Mouse (Mus musculus) heart, postnatal 25 days (tissue): Measurements from ENCODE around the gene Spata17. TPM values are rescaled to one million over a fixed set of nuclear protein-coding genes. Genes with fewer than 3 reads are reported as not detected.

ENCODE experiments used
- DNase-seq: peaks from one replicate; pipeline ENCODE4 v3.0.0; 2022; ENCODE audit warnings: low spot score
- intact Hi-C: fragments of 180-260 bp; cut with DNase I; formaldehyde crosslinking; loops from one replicate; pipeline ENCODE4 v1.15.1; 2025
- total RNA-seq, 2 experiments: library from RNA; stranded (reverse); gene quantifications; 2 replicates each; pipeline ENCODE4 v1.2.3; 2021

Gene Spata17
- total RNA-seq, 2 experiments from 2014 or later, result 0.78 to 1.0 TPM

DNA sequence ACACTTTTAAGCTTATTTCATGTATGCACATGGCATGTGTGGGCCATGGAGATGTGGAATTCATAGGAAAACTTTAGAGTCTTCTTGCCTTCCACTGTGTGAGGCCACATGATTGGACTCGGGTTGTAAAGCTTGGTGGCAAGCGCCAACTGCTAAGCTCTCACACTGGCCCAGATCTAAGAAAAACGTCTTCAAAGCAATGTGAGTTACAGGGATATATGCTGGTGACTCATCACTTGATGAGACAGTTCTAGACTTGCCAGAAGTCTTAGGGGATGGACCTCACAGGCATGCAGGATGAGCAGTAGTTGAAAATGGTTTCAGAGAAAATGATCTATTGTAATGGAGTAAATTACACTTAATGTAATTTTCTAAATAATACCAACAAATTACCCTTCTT lies 114.6 kb downstream of the Spata17 start:
- intact Hi-C loops, result no loop called here

DNA sequence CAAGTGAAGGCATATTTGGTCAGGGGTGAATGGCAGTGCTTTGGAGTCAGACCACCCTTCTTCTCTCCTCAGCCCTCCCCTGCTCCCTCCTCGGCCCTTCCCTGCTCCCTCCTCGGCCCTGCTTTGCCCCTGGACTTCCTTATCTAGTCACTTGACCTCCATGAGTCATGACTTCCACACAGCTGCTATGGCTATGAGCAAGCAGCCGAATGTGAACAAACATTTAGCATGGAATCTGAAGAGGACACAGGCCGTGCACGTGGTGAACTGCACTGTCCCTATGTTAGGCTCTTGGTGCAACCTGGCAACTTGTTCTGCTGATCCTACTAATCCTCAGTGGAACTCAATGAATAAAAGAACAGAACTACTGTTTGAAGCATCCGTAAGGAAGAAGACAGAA lies 117.0 kb downstream of the Spata17 start:
- intact Hi-C loops, result no loop called here
- DNase-seq, result no peak

More for the DNA sequence above, 114.6 kb downstream of the Spata17 start:
- DNase-seq, result no peak

DNA sequence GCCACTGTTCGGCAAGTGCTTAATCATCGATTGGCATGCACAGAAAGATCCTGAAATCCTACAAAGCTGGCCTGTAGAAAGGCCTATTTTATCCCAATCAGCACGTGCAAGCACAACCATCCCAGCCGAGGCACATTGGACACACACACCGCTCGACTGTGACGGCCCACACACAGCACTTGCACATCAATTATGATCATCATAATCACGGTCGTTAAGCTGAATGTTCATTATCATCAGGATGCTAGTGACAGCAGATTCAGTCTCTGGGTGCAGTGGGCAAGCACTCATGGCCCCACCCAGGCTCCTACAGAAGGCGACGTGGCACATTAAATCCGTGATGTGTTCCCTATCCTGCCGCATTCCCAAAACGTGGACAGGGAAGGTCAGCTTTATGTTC lies 122.7 kb downstream of the Spata17 start:
- intact Hi-C loops, result no loop called here
- DNase-seq, result no peak

DNA sequence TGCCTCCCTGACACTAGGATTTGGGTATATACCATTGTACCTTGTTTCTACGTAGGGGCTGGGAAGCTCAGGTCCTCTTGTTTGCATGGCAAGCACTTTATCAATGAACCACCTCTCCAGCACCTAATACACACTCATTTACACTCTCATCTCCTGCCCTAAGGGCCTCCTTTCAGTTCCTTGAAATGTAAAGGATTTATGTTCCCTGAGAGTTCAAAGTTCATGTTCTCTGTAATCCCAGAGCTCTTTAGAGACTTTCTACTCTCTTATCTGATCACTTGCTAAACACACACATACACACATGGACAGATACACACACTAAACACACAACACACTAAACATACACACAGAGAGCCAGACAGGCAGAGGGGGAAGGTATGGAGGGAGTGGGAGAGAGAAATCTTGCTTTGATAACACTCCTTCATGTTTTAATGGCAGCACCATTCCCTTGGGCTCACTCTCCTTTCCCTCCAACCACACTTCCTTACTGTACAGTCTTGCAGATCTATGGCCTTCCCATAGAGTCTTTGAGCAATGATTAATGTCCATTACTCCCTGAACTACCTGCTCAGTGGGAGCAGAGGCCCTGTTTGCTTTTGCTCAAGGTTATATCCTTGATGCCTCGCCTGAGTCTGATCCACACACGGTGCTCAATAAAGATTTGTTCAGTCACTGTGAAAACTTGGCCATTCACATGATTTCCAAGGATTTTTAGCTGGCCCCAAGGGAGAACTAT lies 126.4 kb downstream of the Spata17 start:
- intact Hi-C loops, result no loop called here
- no peak for DNase-seq

DNA sequence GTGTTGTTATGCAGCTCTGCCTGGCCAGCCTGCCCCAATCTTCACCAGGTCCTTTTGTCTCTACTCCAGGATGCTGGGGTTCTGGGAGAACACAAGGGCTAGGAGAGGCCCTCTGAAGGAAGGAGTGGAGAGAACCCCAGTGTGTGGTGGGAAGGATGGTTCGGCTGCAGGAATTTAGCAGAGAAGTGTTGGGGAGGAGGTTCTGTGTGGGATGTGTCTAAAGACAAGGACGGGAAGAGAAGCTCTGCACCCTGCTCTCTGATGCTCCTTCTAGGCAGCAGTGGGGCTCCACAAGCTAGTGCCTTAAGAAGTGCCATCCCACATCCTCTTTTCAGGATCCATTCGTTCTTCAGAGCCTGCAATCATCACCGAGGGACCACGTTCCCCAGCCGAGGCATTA lies 129.2 kb downstream of the Spata17 start:
- intact Hi-C loops, result no loop called here

DNA sequence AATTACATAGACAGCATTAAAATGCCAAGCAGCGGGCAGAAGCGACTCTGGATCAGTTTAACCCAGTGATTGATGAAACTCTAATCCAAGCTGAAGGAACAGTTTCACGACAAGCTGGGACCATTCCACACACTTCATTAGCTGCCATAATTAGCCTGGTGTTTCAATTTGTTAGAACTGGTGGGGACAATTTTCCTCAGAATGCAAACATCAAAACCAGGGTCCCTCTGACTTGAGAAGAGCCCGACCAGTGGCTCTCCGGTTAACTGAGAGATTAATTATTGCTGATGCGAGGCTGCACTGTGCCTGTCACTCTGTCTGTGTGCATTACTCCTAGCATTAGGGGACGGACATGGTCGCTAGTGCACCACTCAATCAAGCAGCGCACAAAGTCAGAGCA lies 137.9 kb downstream of the Spata17 start:
- intact Hi-C loops, result no loop called here
- DNase-seq, result no peak

More for the DNA sequence above, 129.2 kb downstream of the Spata17 start:
- no peak for DNase-seq

DNA sequence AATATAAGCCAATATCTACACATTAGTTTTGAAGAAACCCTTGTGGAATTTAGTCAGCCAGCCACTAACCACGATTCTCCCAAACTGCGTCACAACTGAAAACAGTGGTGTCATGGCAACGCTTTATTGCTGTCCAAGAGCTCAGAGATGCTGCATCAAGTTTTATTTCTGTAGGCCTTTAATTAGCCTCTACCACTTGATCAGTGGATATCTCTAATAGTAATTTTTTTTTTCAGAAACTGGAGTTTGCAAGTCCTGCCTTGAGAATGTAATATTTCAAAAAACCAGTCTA lies 138.3 kb downstream of the Spata17 start:
- DNase-seq, result no peak
- intact Hi-C loops, result no loop called here

DNA sequence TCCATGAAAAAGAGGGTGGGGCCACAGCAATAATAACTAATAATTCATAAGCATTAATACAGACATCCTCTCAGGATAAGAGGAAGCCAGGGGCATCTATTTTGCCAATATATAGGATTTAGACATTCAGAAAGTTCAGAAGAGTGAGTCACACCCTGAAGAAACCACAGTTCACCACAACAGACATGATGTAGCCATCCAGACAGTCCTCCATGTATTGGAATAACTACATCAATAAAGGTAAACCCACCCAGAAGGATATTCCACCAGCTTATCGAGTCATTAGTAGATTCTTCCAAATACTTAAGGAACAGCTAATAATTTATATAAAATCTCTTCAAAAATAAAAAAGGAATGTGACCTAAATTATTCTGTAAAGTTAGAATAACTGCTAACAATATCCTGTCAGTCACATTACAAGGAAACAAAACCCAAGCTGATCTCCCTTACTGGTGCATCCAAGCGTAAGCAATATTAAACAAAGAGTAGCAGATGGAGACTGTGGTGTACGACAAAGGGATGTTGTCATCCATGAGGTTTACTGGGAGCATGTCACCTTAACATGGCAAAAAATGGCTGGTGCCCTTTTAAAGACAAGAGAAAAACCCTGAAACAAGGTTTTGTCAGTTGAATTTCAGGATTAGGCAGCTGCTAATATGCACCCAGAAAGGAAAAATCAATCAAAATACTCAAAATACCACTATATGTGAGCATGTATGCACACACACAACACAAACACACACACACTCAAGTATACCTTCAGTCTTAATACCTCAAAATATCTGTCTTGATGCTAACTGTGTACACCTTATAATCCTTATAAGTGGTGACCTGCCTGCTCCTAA lies 138.8 kb downstream of the Spata17 start:
- DNase-seq, result no peak
- intact Hi-C loops, result no loop called here

DNA sequence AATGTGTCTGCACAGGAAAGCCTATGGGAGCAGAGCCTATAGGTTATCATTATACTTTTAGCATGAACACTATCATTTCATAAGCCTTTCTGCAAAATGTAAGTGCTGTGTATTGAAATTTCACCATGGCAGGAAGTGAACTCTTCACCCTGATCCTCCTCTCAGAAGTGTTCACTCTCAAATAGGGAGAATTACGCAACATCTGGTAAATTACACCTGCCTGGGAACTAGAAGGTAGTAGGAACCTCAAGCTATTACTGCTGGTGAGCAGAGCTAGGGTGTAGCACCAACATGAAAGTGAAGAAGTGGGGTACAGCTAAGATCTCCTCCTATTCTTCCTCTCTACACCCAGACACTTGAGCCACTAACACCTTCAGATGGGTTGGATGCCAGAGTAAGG lies 155.4 kb downstream of the Spata17 start:
- DNase-seq, result no peak

DNA sequence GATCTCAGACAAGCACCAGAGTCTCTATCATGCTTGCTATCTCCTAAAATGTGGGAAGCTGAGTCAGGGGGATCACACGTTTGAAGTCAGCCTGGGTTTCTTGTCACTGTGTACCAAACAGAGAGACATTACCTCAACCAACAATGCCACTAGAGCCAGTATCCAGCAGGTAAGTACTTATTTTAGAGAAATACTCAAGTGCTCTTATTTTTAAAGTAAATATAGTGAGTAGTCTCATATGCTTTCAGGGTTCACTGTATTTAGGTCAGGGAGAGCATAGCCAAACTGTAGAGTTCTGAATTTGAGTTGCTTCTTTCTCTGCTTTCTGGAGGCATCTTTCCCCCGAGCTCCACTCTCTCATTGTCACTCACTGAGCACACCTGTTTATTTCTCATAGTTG lies 160.9 kb downstream of the Spata17 start:
- intact Hi-C loops, result no loop called here

More for the DNA sequence above, 155.4 kb downstream of the Spata17 start:
- intact Hi-C loops, result no loop called here

DNA sequence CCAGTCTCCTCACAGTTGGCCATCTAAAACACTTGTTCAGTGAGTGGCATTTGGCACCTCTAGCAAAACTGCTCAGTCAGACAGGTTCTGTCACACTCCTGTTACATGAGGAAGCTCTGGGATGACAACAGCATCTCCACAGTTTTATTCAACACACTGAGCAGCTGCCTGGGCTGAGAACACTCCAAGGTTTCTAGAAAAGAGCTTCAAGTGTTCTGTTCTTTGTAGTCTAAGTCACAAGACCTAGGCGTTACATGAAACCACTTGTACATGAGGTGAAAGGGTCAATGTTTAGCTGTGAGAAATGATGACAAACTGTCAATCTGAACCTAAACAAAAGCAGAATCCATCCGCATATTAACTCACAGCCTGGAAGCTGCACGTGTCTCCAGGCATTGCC lies 161.4 kb downstream of the Spata17 start:
- intact Hi-C loops, result no loop called here
- DNase-seq, result no peak

More for the DNA sequence above, 160.9 kb downstream of the Spata17 start:
- DNase-seq, result no peak

DNA sequence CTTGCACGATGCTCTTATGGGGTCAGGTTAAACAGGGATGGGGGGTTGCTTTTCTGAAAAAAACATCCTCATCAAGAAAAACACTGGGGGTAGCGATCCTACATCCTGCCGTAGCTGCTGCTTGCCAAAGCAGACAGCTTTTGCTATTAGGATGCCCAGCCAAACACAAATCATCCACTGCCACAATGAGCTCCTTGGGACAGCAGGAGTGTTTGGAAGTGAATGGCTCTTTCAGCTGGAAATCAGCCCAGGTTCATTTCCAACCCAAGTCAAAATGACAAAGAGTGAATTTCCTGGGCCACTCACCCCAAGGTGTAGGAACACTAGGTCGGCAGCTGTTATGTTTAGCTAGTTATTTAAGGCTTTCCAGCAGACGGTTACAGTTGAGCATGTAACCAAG lies 162.7 kb downstream of the Spata17 start:
- intact Hi-C loops, result no loop called here

DNA sequence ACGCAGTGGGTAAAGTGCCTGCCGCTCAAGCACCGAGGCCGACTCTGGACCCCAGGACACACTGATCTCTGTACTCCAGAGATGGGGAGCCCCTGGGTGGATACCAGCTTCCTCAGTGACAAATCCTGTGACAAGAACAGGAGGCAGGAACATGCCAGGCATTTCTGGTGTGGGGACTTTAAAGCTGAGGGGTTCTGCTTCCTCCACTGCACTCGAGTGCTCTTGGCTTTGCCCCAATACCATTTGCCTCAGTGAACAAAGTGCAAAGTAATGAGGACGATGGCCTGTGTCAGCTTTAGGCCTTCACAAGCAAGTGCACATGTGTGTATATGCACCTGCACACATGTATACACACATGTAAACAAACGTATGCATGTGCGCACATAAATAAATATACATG lies 164.0 kb downstream of the Spata17 start:
- no peak for DNase-seq
- intact Hi-C loops, result no loop called here

More for the DNA sequence above, 162.7 kb downstream of the Spata17 start:
- no peak for DNase-seq

DNA sequence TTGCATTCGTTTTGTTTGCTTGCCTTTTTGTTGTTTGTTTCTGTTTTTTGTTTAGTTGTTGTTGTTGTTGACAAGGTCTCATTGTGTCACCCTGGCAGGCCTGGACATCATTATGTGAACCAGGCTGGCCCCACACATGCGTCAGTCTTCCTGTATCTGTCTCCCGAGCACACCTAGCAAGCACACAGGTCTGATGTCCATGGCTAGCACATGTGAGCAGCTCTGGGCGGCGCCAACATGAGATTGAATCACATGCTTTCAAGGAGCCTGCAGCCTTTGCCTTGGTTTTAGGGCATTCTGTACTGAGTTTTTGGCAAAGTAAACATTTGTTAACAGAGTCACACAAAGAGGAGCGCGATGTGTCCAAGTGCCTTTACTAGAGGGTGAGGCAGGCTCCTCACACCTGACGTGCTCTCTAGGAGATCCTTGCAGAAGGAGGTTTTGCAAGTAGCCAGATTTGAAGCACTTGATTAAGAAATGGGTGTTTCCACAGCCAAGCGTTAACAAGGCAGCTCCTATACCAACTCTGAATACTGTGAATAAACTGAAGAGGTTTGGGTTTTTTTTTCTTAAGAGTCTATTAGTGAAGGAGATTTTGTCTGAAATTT lies 166.5 kb downstream of the Spata17 start:
- intact Hi-C loops, result no loop called here

DNA sequence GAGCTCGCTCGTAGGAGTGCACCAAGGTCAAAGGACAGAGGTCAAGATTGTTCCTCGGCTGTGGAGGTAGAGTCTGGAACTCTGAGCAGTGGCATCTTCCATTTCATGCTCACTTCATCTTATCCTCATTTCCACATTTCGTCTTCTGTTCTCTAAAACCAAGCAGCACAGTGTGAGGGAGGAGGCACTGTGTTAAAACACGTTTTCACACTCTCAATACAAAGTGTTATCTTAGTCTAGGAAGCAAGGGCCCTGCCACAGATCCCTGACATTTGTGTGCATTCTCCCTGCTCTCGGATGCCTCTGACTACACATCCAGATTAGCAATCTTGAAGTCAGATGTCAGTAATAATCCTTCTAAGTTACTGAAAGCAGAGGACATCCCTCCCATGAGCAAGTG lies 170.5 kb downstream of the Spata17 start:
- no peak for DNase-seq
- intact Hi-C loops, result no loop called here

More for the DNA sequence above, 166.5 kb downstream of the Spata17 start:
- no peak for DNase-seq

DNA sequence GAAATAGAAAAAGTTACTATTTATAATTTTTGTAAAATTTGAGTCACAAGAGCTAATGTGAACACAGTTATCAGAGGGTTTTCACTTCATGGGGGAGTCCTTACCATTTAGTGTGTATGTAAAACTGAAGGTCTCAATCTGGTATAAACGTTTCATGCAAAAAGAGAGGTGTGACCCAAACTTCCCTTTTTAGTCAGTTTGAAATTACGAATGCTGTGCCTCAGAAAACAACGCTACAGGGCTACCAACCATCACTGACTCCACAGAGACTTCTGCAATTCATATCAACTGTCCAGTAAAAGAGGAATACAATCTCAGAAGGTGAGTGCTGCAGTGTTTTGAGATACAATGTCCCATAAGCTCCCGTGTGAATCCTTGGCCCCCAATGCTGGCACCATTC lies 175.5 kb downstream of the Spata17 start:
- intact Hi-C loops, result no loop called here
- no peak for DNase-seq

DNA sequence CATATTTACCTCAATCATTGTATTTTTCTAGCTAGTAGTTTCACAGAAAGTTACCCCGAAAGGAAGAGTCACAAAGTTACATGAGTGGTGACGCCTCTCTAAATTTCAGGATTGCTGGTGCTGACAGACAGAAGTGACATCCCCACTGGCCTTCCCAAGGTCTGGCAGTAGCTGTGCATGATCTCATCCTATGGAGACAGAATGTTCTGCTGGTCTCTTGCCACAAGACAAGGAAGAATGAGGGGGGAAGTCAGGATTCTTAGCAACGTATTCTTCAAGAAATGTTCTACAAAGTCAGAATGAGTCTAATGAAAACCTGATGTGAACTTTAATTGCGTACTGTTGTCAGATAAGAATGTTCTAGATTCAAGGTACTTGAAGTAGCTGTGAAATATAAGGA lies 179.5 kb downstream of the Spata17 start:
- no peak for DNase-seq
- intact Hi-C loops, result no loop called here

DNA sequence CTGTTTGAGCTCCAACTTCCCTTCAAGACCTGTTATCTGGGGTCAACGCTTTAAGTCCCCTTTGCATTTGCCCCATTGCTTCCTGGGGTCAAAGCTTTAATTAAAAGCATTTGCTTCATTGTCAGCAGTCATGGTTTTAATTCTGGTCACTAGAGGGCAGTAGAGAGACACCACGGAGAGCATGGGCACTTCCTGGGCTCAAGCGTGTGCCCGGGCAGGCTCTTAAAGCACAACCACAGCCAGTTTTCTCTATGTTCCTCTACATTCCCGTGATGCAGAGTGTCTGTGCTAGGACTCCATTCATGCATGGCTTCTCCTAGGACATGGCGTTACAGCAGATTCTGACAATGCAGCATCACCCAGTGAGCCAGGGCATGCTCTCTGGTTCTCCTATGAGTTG lies 183.5 kb downstream of the Spata17 start:
- intact Hi-C loops, result no loop called here
- no peak for DNase-seq

DNA sequence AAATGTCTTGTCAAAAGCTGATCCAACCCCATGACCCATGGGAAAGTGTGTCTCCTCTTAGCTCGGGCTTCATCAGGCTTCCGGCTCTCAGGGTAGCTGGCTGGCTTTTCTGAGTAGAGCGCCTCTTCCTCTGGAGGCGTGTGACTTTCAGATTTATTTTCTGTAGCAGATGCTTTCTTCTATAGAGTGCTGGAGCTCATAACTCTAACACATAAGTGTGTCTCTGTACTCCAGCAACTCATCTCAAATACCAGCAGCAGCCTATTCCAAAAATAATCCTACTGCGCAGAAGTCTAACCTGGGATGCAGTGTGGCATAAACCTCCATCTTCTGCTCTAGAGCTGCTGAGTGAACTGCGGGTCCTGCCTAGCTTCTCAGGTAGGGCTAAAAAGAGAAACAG lies 186.4 kb downstream of the Spata17 start:
- DNase-seq, result no peak
- intact Hi-C loops, result no loop called here

DNA sequence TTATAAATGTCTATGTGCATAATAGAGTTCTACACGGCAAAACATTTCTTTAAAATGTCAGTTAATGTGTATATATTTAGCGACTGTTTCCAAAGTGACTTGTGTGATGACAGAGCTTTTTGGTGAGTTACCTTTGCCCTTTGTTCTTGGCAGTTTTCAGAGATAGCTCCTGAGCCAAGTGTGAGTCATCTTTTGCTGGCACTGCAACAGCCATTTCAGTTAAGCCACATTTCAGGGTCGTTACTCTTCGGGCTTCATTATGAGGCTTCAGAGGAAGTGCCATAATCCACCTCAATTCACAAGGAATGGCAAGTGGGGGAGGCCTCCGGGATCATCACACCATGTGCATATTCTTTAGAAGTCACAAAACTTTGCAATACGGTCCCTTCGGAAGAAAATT lies 195.3 kb downstream of the Spata17 start:
- intact Hi-C loops, result no loop called here
- DNase-seq, result no peak

DNA sequence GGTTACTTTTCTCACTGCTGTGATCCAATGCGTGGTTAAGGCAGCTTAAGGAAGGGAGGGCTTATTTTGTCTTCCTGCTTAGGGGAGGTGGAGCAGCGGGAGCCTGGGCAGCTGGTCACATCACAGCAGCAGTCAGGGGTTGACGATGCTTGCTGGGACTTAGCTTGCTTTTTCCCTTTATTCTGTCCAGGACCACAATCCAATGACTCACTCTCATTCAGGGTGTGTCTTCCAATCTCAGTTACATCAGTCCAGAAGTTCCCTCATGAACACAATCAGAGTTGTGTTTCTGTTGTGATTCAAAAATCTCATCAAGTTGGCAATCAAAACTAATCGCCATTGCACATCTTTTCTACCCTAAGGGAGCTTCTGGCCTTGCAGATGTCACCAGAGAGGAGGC lies 199.1 kb downstream of the Spata17 start:
- intact Hi-C loops, result no loop called here
- no peak for DNase-seq
